Mouse (Mus musculus) liver, postnatal 0 days (tissue): ENCODE data around the gene Arid3c.

Source experiments
- CTCF ChIP-seq: sonication (generic); IDR thresholded peaks from 2 replicates; pipeline ENCODE4 v1.5.1; 2016; ENCODE audit warnings: antibody characterized with exemption, low read depth
- EP300 ChIP-seq: IDR thresholded peaks from 2 replicates; pipeline ENCODE4 v1.6.1; 2016; ENCODE audit warnings: antibody characterized with exemption, low read depth, mild to moderate bottlenecking

DNA sequence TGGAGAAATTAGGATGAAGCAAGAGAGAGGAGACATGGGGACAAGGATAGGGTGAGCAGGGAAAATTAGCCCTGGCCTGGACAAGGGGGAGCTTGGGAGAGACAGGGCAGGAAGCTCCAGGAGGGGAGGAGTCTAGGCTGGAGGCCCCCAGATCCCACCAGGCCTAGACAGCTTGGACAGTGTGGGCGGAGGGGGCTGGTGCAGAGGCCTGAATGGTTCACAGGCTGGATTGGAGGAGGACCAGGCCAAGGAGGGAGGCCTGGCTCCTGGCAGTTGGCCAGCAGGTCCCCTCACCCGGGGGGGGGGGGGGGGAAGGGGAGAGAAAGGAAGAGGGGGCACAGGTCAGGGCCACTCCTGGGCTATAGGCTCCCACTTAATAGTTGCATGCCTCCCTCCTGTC, 51.7 kb downstream of the Arid3c start:
- TF ChIP-seq EP300 (no peak), CTCF (no peak)
